Mouse (Mus musculus) G1E (cell line): ENCODE data around the gene Cmss1. TPM values are rescaled to one million over a fixed set of nuclear protein-coding genes. Genes with fewer than 3 reads are reported as not detected.

ENCODE experiments used
- ATAC-seq: 2 replicates; pipeline ENCODE4 v1.8.0; 2016; ENCODE audit warnings: mild to moderate bottlenecking; ENCODE audit not compliant: insufficient number of reproducible peaks, poor library complexity, low FRiP score, severe bottlenecking; ENCODE audit errors: extremely low read depth
- DNase-seq: peaks from one replicate; pipeline ENCODE4 v3.0.0; 2012; ENCODE audit warnings: low spot score
- H3K27me3 ChIP-seq: 2 replicates; pipeline ENCODE4 v1.6.1; 2012; ENCODE audit warnings: mild to moderate bottlenecking, low read length, inconsistent platforms; ENCODE audit not compliant: insufficient read depth
- H3K36me3 ChIP-seq: replicated peaks from 2 replicates; pipeline ENCODE3; 2012; ENCODE audit warnings: mild to moderate bottlenecking, inconsistent platforms
- H3K4me1 ChIP-seq: 2 replicates; pipeline ENCODE4 v1.6.1; 2012; ENCODE audit warnings: low read depth, low read length, inconsistent platforms, mixed read lengths; ENCODE audit not compliant: insufficient read depth
- H3K4me3 ChIP-seq: 2 replicates; pipeline ENCODE4 v1.5.1; 2012; ENCODE audit warnings: low read depth, mild to moderate bottlenecking, inconsistent platforms, low read length, moderate library complexity, mixed read lengths
- H3K9me3 ChIP-seq: replicated peaks from 2 replicates; pipeline ENCODE4 v1.6.1; 2012; ENCODE audit warnings: inconsistent platforms
- CTCF ChIP-seq: IDR thresholded peaks from 2 replicates; pipeline ENCODE4 v1.5.1; 2012; ENCODE audit warnings: low read depth, low read length, inconsistent platforms, mixed read lengths
- GATA1 ChIP-seq: IDR thresholded peaks from 2 replicates; pipeline ENCODE4 v1.6.1; 2012; ENCODE audit warnings: borderline replicate concordance, low read length, inconsistent platforms, mixed read lengths
- GATA2 ChIP-seq: IDR thresholded peaks from 2 replicates; pipeline ENCODE4 v1.6.1; 2012; ENCODE audit warnings: low read depth, low read length, inconsistent platforms, borderline replicate concordance
- POLR2AphosphoS5 ChIP-seq: IDR thresholded peaks from 2 replicates; pipeline ENCODE4 v1.6.1; 2012; ENCODE audit warnings: low read depth, low read length, inconsistent platforms; ENCODE audit not compliant: insufficient replicate concordance
- TAL1 ChIP-seq: conservative IDR thresholded peaks from 2 replicates; pipeline ENCODE4 v1.6.1; 2012; ENCODE audit warnings: low read depth, low read length, inconsistent platforms, mixed read lengths
- polyA plus RNA-seq: library from polyadenylated mRNA; stranded (reverse); fragments of >175 nt; gene quantifications from 2 replicates; pipeline ENCODE4 v1.2.3, GENCODE M21; 2012
- total RNA-seq, 2 experiments: library from RNA; stranded (forward) in 1 of 2; stranded (reverse) in 1 of 2; fragments of 200-1000 nt in 1 of 2; fragments of >200 nt in 1 of 2; fragmentation: Nextera tagmentation in 1 of 2; gene quantifications; 2 replicates each; pipeline ENCODE4 v1.2.3; 2014 to 2017

The Cmss1 gene
- total and polyA plus RNA-seq, 3 experiments = 12.8 to 66.7 (median 66.3) TPM

GRCm38 (mm10) chr16:57601031-57601430 lies 5.6 kb downstream of the Cmss1 start:
- TF ChIP-seq TAL1 = no peak
- TF ChIP-seq GATA2 = no peak
- TF ChIP-seq CTCF = no peak
- Histone ChIP-seq H3K27me3 (no peaks in the 10 kb centered on the region), H3K36me3 (peaks cover 13% of the 10 kb centered on the region), H3K4me1 (peaks cover 18% of the 10 kb centered on the region), H3K9me3 (no peaks in the 10 kb centered on the region), H3K4me3 (no peak overlapping the region)
- ATAC-seq = no peak
- no peak for DNase-seq

GRCm38 (mm10) chr16:57597295-57597957 lies 9.2 kb downstream of the Cmss1 start:
- Histone ChIP-seq H3K4me3 (no peak overlapping the region), H3K9me3 (no peaks in the 10 kb centered on the region), H3K36me3 (peaks cover 7% of the 10 kb centered on the region), H3K27me3 (no peaks in the 10 kb centered on the region), H3K4me1 (no peaks in the 10 kb centered on the region)
- TF ChIP-seq GATA2 (no peak), POLR2AphosphoS5 (no peak), CTCF (no peak), TAL1 (no peak), GATA1 (no peak)
- DNase-seq = no peak
- no peak for ATAC-seq

- peaks cover 7% of the 10 kb centered on the region for H3K36me3 ChIP-seq
- TF ChIP-seq CTCF (peak; percentile 53; the same call in 1 of the 2 replicates), GATA2 (no peak)
- ATAC-seq (no peak), DNase-seq (peak; percentile 37)
- no peaks in the 10 kb centered on the region for H3K9me3 ChIP-seq
- no peaks in the 10 kb centered on the region for H3K4me1 ChIP-seq
- H3K4me3 ChIP-seq = no peak overlapping the region
- no peaks in the 10 kb centered on the region for H3K27me3 ChIP-seq
Measured at GRCm38 (mm10) chr16:57593422-57594157, 13.1 kb downstream of the Cmss1 start.

GRCm38 (mm10) chr16:57585201-57585600 lies 21.5 kb downstream of the Cmss1 start:
- ATAC-seq = no peak
- no peaks in the 10 kb centered on the region for H3K27me3 ChIP-seq
- no peak for TF ChIP-seq GATA2
- H3K4me1 ChIP-seq = peaks cover 10% of the 10 kb centered on the region
- no peak for DNase-seq
- peaks cover 4% of the 10 kb centered on the region for H3K36me3 ChIP-seq
- no peak overlapping the region for H3K4me3 ChIP-seq
- no peaks in the 10 kb centered on the region for H3K9me3 ChIP-seq

DNA sequence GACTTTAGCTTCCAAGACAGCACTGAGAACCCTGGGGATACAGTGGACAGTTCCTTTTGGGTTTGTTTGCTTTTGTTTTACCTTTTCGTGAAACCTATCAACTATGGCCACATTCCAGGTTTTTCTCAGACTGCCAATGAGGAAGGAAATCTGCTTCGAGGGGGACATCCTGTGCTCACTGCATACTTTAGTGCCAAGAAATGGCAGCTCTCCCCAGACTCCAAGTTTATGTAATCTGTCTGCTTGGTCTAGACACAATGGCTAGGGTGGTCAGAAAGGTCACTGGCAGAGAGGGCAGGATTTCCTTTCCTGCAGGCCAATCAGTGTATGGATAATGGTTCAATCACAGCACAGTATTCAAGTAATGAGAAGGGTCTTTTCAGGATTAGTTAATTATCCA lies 24.7 kb downstream of the Cmss1 start:
- Histone ChIP-seq H3K4me3 (no peak overlapping the region), H3K4me1 (peaks cover 10% of the 10 kb centered on the region), H3K36me3 (peaks cover 6% of the 10 kb centered on the region), H3K27me3 (no peaks in the 10 kb centered on the region), H3K9me3 (no peaks in the 10 kb centered on the region)
- DNase-seq (no peak), ATAC-seq (no peak)
- TF ChIP-seq GATA1 = no peak
- TF ChIP-seq POLR2AphosphoS5 = no peak
- TF ChIP-seq TAL1 = no peak
- TF ChIP-seq GATA2 = no peak
- no peak for TF ChIP-seq CTCF

DNA sequence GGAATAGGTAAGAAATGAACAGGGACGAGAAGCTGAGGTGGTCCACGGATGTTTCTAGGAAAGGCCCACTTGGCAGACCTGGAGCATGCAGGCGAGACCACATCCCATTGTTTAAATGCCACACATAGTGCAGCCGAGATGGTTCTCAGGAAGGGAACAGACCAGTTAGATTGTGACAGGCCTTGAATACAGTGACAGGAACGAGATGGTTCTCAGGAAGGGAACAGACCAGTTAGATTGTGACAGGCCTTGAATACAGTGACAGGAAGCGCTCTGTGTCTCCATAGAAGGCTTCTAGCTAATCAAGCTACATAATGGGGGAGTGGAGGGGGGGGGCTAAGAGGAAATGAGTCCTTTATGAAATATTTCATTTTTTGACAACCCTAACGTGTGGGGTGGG lies 26.6 kb downstream of the Cmss1 start:
- Histone ChIP-seq H3K4me3 (no peak overlapping the region), H3K36me3 (peaks cover 11% of the 10 kb centered on the region), H3K9me3 (no peaks in the 10 kb centered on the region), H3K4me1 (peaks cover 4% of the 10 kb centered on the region), H3K27me3 (no peaks in the 10 kb centered on the region)
- no peak for DNase-seq
- TF ChIP-seq TAL1 = no peak
- no peak for TF ChIP-seq CTCF
- no peak for TF ChIP-seq GATA2
- ATAC-seq = no peak

DNA sequence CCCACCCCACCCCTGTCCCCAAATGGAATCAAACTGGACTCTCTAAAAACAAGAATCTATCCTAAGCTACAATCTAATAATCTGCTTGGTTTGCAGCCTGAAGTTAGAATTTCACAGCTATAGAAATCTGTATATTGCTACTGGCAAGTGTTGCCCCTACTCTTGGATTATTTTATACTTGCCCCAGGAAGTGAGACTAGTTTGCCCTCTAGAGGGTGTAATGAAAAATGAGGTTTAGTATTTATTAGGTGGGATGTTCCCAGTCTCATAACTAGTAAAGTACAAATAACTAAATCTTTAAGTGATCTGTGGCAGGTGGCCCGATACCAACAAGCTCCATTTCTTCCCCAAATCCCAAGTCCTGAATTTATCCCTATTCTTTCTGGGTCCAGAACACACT lies 29.1 kb downstream of the Cmss1 start:
- no peaks in the 10 kb centered on the region for H3K27me3 ChIP-seq
- ATAC-seq (no peak), DNase-seq (no peak)
- peaks cover 9% of the 10 kb centered on the region for H3K36me3 ChIP-seq
- no peaks in the 10 kb centered on the region for H3K4me1 ChIP-seq
- H3K4me3 ChIP-seq = no peak overlapping the region
- no peak for TF ChIP-seq CTCF
- no peak for TF ChIP-seq TAL1
- no peak for TF ChIP-seq GATA1
- no peak for TF ChIP-seq GATA2
- TF ChIP-seq POLR2AphosphoS5 = no peak
- H3K9me3 ChIP-seq = no peaks in the 10 kb centered on the region
